Mouse (Mus musculus) heart, embryonic 15.5 days (tissue): ENCODE results near the gene C1galt1c1. TPM values are rescaled to one million over a fixed set of nuclear protein-coding genes. Genes with fewer than 3 reads are reported as not detected.

Experiments
- ATAC-seq: fragments of 200-750 bp; cut with Nextera tagmentation; replicated peaks from 2 replicates; pipeline ENCODE4 v1.8.0; 2017; ENCODE audit warnings: low read depth, moderate TSS enrichment; ENCODE audit not compliant: insufficient number of reproducible peaks, insufficient read depth, low FRiP score
- H3K27ac ChIP-seq: fragments of 300-500 bp; sonication (generic); 2 replicates; pipeline ENCODE4 v1.5.1; 2015; ENCODE audit warnings: mild to moderate bottlenecking, inconsistent platforms
- H3K27me3 ChIP-seq: fragments of 300-500 bp; sonication (generic); 2 replicates; pipeline ENCODE4 v1.6.1; 2015; ENCODE audit warnings: inconsistent platforms
- H3K36me3 ChIP-seq: fragments of 300-500 bp; sonication (generic); 2 replicates; pipeline ENCODE4 v1.6.1; 2015; ENCODE audit warnings: mild to moderate bottlenecking, inconsistent platforms
- H3K4me1 ChIP-seq: fragments of 300-500 bp; sonication (generic); replicated peaks from 2 replicates; pipeline ENCODE4 v1.6.1; 2015; ENCODE audit warnings: inconsistent platforms
- H3K4me2 ChIP-seq: fragments of 300-500 bp; sonication (generic); 2 replicates; pipeline ENCODE4 v1.6.1; 2015; ENCODE audit warnings: inconsistent platforms, mild to moderate bottlenecking, moderate library complexity
- H3K4me3 ChIP-seq: fragments of 300-500 bp; sonication (generic); 2 replicates; pipeline ENCODE4 v1.5.1; 2015; ENCODE audit warnings: mild to moderate bottlenecking, inconsistent platforms
- H3K9ac ChIP-seq: fragments of 300-500 bp; sonication (generic); 2 replicates; pipeline ENCODE4 v1.6.1; 2015; ENCODE audit warnings: mild to moderate bottlenecking, inconsistent platforms
- H3K9me3 ChIP-seq: fragments of 300-500 bp; sonication (generic); replicated peaks from 2 replicates; pipeline ENCODE4 v1.6.1; 2016; ENCODE audit warnings: inconsistent platforms
- WGBS: fragments of 180-500 bp; shearing (Covaris S2); methylation state at CpG from one replicate; pipeline ENCODE4 v1.1.7; 2015; ENCODE audit warnings: mixed read lengths; 5-methylcytosine and 5-hydroxymethylcytosine counted together
- polyA plus RNA-seq: library from polyadenylated mRNA; unstranded; fragments of >200 nt; fragmentation: Nextera tagmentation; extraction: Ambion mirVana; gene quantifications from 2 replicates; pipeline ENCODE4 v1.2.1, GENCODE M21; 2015

The C1galt1c1 gene
- polyA plus RNA-seq, 1 experiment from 2014 or later, result 26.2 TPM

DNA sequence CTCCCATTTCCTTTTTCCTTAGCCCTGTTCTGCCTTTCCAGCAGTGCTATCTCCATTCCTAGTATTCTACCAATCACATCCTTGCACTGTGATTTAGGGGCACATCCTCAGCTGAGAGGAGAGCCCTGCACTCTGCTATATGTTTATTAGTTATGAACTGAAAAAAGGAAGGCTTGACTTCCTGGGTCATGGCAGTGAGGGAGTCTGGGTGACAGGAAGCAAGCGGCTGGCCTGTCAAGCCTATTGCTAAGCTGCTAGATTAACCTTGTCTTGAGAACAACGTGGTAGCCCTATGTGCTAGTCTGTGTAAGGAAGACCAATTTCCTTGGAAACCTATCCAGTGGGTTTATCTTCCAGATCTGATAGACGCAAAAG lies 33.9 kb downstream of the C1galt1c1 start:
- no peaks in the 10 kb centered on the region for H3K36me3 ChIP-seq
- H3K27me3 ChIP-seq, result no peaks in the 10 kb centered on the region
- ATAC-seq, result peak; percentile 55
- H3K9ac ChIP-seq, result peak overlapping the region; percentile 54
- 20% methylated on average over 3 of the region's 3 CpGs for WGBS
- H3K27ac ChIP-seq, result peak overlapping the region; percentile 83
- H3K9me3 ChIP-seq, result no peaks in the 10 kb centered on the region
- peak overlapping the region; percentile 57 for H3K4me3 ChIP-seq
- peak overlapping the region; percentile 62 for H3K4me2 ChIP-seq
- no peaks in the 10 kb centered on the region for H3K4me1 ChIP-seq

DNA sequence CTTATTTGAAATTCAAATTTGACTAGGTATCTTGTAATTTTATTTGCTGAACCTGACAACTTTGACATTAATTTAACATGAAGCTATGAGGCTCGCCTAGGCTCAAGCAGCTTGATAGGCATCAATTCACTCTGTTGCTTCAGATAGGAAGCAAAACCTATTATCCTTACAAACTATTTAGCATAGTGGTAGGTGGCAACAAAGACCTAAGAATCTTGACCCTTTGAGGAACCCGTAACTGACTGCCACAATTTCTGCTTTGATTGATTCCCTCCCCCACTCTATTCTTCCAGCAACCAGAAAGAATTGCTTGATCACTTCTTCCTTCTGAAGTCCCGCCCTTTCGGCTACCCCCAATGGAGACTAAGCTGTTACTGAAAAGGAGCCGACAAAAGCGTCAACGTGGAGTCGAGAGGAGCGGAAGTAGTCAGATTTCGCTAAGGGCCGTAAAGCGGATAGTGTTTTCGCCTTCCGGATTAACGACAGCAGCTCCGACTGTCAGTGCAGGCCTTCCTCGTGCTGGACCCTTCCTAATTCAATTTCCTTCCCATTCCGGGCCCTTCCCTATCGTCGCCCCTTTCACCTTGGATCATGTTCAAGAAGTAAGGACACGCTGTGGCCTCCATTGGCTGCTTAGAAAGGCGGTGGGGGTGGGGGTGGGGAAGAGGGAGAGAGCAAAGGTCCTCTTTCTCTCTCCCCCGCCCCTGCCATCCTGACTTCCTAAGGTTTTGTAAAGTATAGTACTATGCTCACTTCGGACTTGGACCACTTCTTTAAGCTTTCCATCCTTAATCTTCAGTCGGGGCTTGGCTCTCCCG lies 34.5 kb downstream of the C1galt1c1 start, which contains the start of gene Mcts1:
TSS of gene Mcts1 (plus strand) at position 402 of the 818 bp plus-strand sequence.
- peak within 1 kb of the TSS; percentile 83 for H3K27ac ChIP-seq

DNA sequence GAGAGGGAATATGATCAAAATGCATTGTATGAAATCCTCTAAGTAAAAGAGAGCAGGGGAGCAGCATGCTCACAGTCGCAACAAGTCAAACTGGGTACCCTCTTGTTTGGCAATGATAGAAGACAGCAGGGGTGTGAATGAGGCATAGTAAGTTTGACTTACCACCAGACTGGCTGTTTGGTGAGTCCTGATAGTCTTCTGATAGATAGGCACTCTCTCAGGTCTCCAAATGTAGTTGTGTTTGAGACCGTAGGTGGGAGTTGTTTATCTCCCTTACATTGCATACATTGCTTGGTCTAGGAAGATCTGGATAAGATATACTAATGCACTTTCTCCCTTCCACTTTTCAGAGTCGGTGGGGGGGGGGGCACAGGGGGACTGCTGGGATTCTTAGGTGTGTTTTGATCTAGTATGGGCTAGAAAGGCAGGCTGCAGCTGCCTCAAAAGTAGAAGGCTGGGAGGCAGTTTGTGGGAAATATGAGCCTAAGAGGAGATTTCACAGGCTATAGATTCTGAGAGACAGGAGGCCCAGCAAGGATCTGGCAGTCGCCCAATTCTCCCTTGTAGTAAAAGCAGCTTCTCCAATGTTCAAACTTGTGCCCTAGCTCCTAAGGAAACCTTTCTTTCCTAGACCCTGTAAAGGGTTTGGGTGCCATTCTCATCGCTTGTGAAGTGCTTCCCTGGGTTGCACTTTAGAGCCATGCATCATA lies 41.6 kb downstream of the C1galt1c1 start:
- no peaks in the 10 kb centered on the region for H3K9me3 ChIP-seq
- H3K36me3 ChIP-seq, result no peaks in the 10 kb centered on the region
- no peak for ATAC-seq
- H3K27ac ChIP-seq, result no peak overlapping the region
- H3K9ac ChIP-seq, result no peak overlapping the region
- WGBS, result 44% methylated on average over 5 of the region's 5 CpGs
- H3K4me3 ChIP-seq, result no peak overlapping the region
- no peaks in the 10 kb centered on the region for H3K27me3 ChIP-seq
- H3K4me2 ChIP-seq, result no peak overlapping the region
- H3K4me1 ChIP-seq, result 0 out of 2 replicates have a peak, but pooled peaks cover 2% of the 10 kb centered on the region

More for the DNA sequence above, 34.5 kb downstream of the C1galt1c1 start, which contains the start of gene Mcts1:
- H3K4me2 ChIP-seq, result peak within 1 kb of the TSS; percentile 62
- H3K4me1 ChIP-seq, result no peaks in the 10 kb centered on the region
- no peaks in the 10 kb centered on the region for H3K9me3 ChIP-seq
- peak; percentile 86 for ATAC-seq
- WGBS, result 14% methylated on average over 26 of the region's 26 CpGs
- H3K36me3 ChIP-seq, result no peaks in the 10 kb centered on the region
- H3K4me3 ChIP-seq, result peak within 1 kb of the TSS; percentile 57
- H3K9ac ChIP-seq, result peak within 1 kb of the TSS; percentile 54
- no peaks in the 10 kb centered on the region for H3K27me3 ChIP-seq

DNA sequence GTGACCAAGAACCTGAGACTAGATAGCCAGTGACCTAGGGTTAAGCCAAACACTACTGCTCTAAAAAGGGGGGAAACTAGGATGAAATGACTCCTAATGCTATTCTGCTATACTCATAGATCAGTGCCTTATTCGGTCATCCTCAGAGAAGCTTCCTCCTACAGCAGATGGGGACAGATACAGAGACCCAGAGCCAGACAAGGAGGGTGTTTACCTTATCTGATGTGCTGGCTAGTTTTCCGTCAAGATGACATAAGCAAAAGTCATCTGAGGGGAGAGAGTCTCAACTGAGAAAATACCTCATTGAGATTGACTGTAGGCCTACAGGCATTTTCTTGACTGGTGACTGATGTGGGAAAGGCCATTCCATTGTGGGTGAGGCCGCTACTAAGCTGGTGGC lies 43.1 kb downstream of the C1galt1c1 start:
- Histone ChIP-seq H3K4me1 (0 out of 2 replicates have a peak, but pooled peaks cover 2% of the 10 kb centered on the region), H3K27me3 (no peaks in the 10 kb centered on the region), H3K4me2 (no peak overlapping the region), H3K27ac (no peak overlapping the region), H3K4me3 (no peak overlapping the region), H3K9me3 (no peaks in the 10 kb centered on the region), H3K36me3 (no peaks in the 10 kb centered on the region), H3K9ac (no peak overlapping the region)
- ATAC-seq, result no peak
- 87% methylated on average over 3 of the region's 3 CpGs for WGBS

DNA sequence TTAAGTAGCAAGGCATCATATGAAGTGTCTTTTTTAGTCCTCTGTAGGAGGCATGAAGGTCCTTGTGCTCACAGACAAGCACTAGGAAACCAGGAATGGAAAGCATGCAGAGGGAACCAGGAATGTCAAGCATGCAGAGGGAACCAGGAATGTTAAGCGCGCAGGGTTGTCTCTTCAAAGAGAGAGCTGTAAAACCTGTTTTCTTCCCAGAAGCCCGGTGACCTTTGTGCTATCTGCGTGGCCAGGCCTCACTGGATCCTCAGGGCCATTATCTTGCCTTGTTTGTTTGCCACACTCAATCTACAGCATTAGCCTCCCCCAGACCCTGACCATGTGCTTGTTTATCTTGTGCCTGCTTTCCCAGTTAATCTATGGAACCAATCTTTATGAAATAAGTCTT lies 45.1 kb downstream of the C1galt1c1 start:
- no peak overlapping the region for H3K9ac ChIP-seq
- no peaks in the 10 kb centered on the region for H3K9me3 ChIP-seq
- no peak for ATAC-seq
- no peak overlapping the region for H3K4me2 ChIP-seq
- H3K27me3 ChIP-seq, result no peaks in the 10 kb centered on the region
- no peak overlapping the region for H3K4me3 ChIP-seq
- H3K27ac ChIP-seq, result peak overlapping the region; percentile 66
- H3K4me1 ChIP-seq, result 0 out of 2 replicates have a peak, but pooled peaks cover 2% of the 10 kb centered on the region
- 33% methylated on average over 4 of the region's 4 CpGs for WGBS
- no peaks in the 10 kb centered on the region for H3K36me3 ChIP-seq

DNA sequence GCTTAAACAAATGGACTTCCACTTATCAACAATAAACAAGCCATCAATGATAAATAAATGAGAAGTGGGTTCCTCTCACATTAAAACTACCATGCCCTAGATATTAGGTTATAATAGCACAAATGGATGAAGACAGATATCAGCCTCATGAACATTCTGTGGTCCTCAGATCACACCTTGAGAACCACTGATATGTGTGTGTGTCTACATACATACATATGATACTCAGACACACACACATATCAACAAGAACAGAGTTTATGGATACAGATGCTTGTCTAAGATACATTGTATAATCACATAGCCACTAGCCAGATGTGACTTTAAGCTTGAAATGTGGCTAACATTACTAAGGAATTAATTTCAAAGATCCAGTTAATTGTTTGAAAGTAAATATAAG lies 51.6 kb downstream of the C1galt1c1 start:
- no peak for ATAC-seq
- no peak overlapping the region for H3K27ac ChIP-seq
- no peak overlapping the region for H3K4me3 ChIP-seq

DNA sequence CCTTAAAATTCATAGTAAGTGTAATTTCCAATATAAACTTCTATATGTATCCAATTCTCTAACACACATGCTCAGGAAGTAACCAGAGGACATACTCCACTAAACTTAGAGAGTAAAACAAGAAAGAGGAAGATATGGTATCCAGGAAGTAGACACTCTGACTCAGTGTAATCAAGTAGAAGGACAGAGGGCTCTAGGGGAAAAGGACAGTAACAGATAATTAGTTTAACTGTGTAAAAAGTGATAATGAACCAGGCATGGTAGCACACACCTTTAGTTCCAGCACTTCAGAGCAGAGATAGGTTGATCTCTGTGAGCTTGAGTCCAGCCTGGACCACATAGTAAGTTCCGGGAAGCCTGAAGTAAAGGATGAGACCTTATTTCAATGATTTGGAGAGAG lies 53.7 kb downstream of the C1galt1c1 start:
- Histone ChIP-seq H3K9me3 (no peaks in the 10 kb centered on the region), H3K27ac (no peak overlapping the region), H3K27me3 (no peaks in the 10 kb centered on the region), H3K4me1 (no peaks in the 10 kb centered on the region), H3K9ac (no peak overlapping the region), H3K36me3 (no peaks in the 10 kb centered on the region), H3K4me2 (no peak overlapping the region), H3K4me3 (no peak overlapping the region)
- WGBS, result 77% methylated on average over 1 of the region's 1 CpGs
- no peak for ATAC-seq

More for the DNA sequence above, 51.6 kb downstream of the C1galt1c1 start:
- Histone ChIP-seq H3K27me3 (no peaks in the 10 kb centered on the region), H3K4me2 (no peak overlapping the region), H3K36me3 (no peaks in the 10 kb centered on the region), H3K4me1 (no peaks in the 10 kb centered on the region), H3K9me3 (no peaks in the 10 kb centered on the region), H3K9ac (no peak overlapping the region)

Other genes with a start within 250 kb of the C1galt1c1 start
- 133 and 143 TPM in 2 replicates for gene Lamp2, start 178.6 kb downstream of the C1galt1c1 start, polyA plus RNA-seq
- gene Cul4b, start 58.9 kb downstream of the C1galt1c1 start, polyA plus RNA-seq, result 13.6 and 14.3 TPM in 2 replicates
- 54.2 and 58.7 TPM in 2 replicates for gene Mcts1, start 34.5 kb downstream of the C1galt1c1 start, polyA plus RNA-seq
- gene 6030498E09Rik, start 137.6 kb upstream of the C1galt1c1 start, polyA plus RNA-seq, result 1.6 TPM in 2 replicates